Mouse (Mus musculus) cortical plate, adult 2 months (tissue): ENCODE results near the gene Gpsm2. TPM values are rescaled to one million over a fixed set of nuclear protein-coding genes. Genes with fewer than 3 reads are reported as not detected.

Experiments
- H3K27ac ChIP-seq: fragments of 200-500 bp; 2 replicates; pipeline ENCODE4 v1.5.1; 2012; ENCODE audit warnings: low read length, control low read depth, inconsistent platforms; ENCODE audit not compliant: insufficient read depth
- H3K4me1 ChIP-seq: fragments of 200-500 bp; 2 replicates; pipeline ENCODE4 v1.6.1; 2011; ENCODE audit warnings: low read length; ENCODE audit not compliant: control insufficient read depth, insufficient read depth
- H3K4me3 ChIP-seq: fragments of 200-500 bp; 2 replicates; pipeline ENCODE4 v1.5.1; 2011; ENCODE audit warnings: mild to moderate bottlenecking, low read length, control low read depth; ENCODE audit not compliant: insufficient read depth
- CTCF ChIP-seq: fragments of 200-500 bp; IDR thresholded peaks from 2 replicates; pipeline ENCODE4 v1.5.1; 2011; ENCODE audit warnings: mild to moderate bottlenecking, control low read depth, low read length; ENCODE audit not compliant: insufficient read depth; ENCODE audit errors: extremely low read depth
- POLR2A ChIP-seq: fragments of 200-500 bp; IDR thresholded peaks from 2 replicates; pipeline ENCODE4 v1.6.1; 2011; ENCODE audit warnings: mild to moderate bottlenecking, low read length, control low read depth; ENCODE audit not compliant: insufficient read depth; ENCODE audit errors: extremely low read depth
- polyA plus RNA-seq: library from polyadenylated mRNA; depleted of rRNA; stranded (reverse); fragments of >200 nt; gene quantifications from 2 replicates; pipeline ENCODE4 v1.2.3, GENCODE M21; 2012

The Gpsm2 gene
- polyA plus RNA-seq, 1 experiment, result 9.8 TPM

GRCm38 (mm10) chr3:108759566-108760420 lies 37.7 kb upstream of the Gpsm2 start:
- Histone ChIP-seq H3K27ac (no peak overlapping the region), H3K4me1 (peaks cover 2% of the 10 kb centered on the region; the same call in 1 of the 2 replicates), H3K4me3 (no peak overlapping the region)
- TF ChIP-seq CTCF, result no peak
- TF ChIP-seq POLR2A, result no peak

DNA sequence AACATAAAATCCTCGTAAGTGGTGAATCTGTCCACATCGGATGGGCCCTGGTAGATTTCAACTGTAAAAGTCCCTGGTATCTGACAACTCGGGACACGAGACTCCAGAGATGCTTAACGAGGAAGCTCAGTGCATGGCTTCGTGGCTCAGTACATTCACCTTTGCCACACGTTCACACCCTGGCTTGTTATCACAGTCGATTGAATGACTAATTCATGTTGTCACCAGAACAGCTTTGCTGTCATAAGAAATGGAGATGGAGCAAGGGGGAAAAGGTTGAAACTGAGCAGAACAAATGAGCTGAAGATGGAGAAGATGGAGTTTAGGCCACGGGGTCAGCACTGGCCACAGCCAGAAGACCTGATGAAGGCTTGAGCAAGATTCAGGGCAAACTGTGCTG lies 35.5 kb upstream of the Gpsm2 start:
- TF ChIP-seq POLR2A (no peak), CTCF (no peak)
- no peak overlapping the region for H3K4me3 ChIP-seq
- H3K27ac ChIP-seq, result no peak overlapping the region
- H3K4me1 ChIP-seq, result no peaks in the 10 kb centered on the region

GRCm38 (mm10) chr3:108756131-108756530 lies 34.0 kb upstream of the Gpsm2 start:
- Histone ChIP-seq H3K4me3 (no peak overlapping the region), H3K27ac (no peak overlapping the region), H3K4me1 (no peaks in the 10 kb centered on the region)
- no peak for TF ChIP-seq POLR2A
- no peak for TF ChIP-seq CTCF

GRCm38 (mm10) chr3:108755542-108755941 lies 33.4 kb upstream of the Gpsm2 start:
- TF ChIP-seq CTCF, result no peak
- no peak for TF ChIP-seq POLR2A
- no peak overlapping the region for H3K4me3 ChIP-seq

DNA sequence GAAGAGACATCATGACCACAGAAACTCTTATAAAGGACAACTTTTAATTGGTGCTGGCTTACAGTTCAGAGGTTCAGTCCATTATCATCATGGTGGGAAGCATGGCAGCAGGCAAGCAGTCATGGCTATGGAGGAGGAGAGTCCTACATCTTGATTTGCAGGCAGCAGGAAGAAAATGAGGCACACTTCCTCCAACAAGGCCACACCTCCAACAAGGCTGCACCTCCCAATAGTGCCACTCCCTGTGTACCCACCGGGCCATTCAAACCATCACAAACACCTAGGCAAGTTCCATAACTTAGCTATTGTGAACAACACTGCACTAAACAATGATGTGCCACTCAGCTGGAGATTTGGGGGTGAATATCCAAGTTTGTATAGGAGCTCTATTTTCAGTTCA lies 32.4 kb upstream of the Gpsm2 start:
- H3K4me3 ChIP-seq, result no peak overlapping the region
- TF ChIP-seq POLR2A (no peak), CTCF (no peak)
- no peaks in the 10 kb centered on the region for H3K4me1 ChIP-seq
- H3K27ac ChIP-seq, result no peak overlapping the region

More at GRCm38 (mm10) chr3:108755542-108755941, 33.4 kb upstream of the Gpsm2 start:
- H3K4me1 ChIP-seq, result no peaks in the 10 kb centered on the region
- H3K27ac ChIP-seq, result no peak overlapping the region

GRCm38 (mm10) chr3:108751691-108752090 lies 29.6 kb upstream of the Gpsm2 start:
- TF ChIP-seq POLR2A, result no peak
- TF ChIP-seq CTCF, result no peak
- no peak overlapping the region for H3K4me3 ChIP-seq
- no peaks in the 10 kb centered on the region for H3K4me1 ChIP-seq
- no peak overlapping the region for H3K27ac ChIP-seq

GRCm38 (mm10) chr3:108751061-108751460 lies 29.0 kb upstream of the Gpsm2 start:
- H3K4me3 ChIP-seq, result no peak overlapping the region

GRCm38 (mm10) chr3:108744060-108744459 lies 22.0 kb upstream of the Gpsm2 start:
- H3K27ac ChIP-seq, result no peak overlapping the region
- H3K4me3 ChIP-seq, result no peak overlapping the region
- no peaks in the 10 kb centered on the region for H3K4me1 ChIP-seq
- TF ChIP-seq POLR2A, result no peak
- TF ChIP-seq CTCF, result no peak

More at GRCm38 (mm10) chr3:108751061-108751460, 29.0 kb upstream of the Gpsm2 start:
- TF ChIP-seq CTCF (no peak), POLR2A (no peak)
- Histone ChIP-seq H3K27ac (no peak overlapping the region), H3K4me1 (no peaks in the 10 kb centered on the region)

GRCm38 (mm10) chr3:108739045-108739708 lies 17.1 kb upstream of the Gpsm2 start, which contains the start of gene Aknad1:
Aknad1 (plus strand) TSS chr3:108739658.
- H3K4me1 ChIP-seq, result no peaks in the 10 kb centered on the region
- TF ChIP-seq POLR2A (no peak), CTCF (no peak)
- H3K27ac ChIP-seq, result no peak within 1 kb of the TSS
- no peak within 1 kb of the TSS for H3K4me3 ChIP-seq
